Mouse (Mus musculus) granulocyte monocyte progenitor cell, adult 5-6 weeks (primary cell): ENCODE measurements around the gene Il10ra. TPM values are rescaled to one million over a fixed set of nuclear protein-coding genes. Genes with fewer than 3 reads are reported as not detected.

Experiments used
- ATAC-seq: replicated peaks from 2 replicates; pipeline ENCODE4 v1.8.0; 2016; ENCODE audit warnings: mild to moderate bottlenecking, moderate TSS enrichment, inconsistent platforms; ENCODE audit not compliant: poor library complexity, severe bottlenecking
- total RNA-seq, 2 experiments: library from RNA; stranded (forward) in 1 of 2; stranded (reverse) in 1 of 2; fragments of 200-712, 200-1000 nt in 1 of 2; fragments of >200 nt in 1 of 2; fragmentation: Nextera tagmentation in 1 of 2; gene quantifications; 2 replicates each; pipeline ENCODE4 v1.2.3; 2014 to 2017

Gene Il10ra
- total RNA-seq (2014; fragmentation: Nextera tagmentation) (6.7 and 9.6 TPM in 2 replicates), total RNA-seq (2017) (7.6 and 9.8 TPM in 2 replicates)

DNA sequence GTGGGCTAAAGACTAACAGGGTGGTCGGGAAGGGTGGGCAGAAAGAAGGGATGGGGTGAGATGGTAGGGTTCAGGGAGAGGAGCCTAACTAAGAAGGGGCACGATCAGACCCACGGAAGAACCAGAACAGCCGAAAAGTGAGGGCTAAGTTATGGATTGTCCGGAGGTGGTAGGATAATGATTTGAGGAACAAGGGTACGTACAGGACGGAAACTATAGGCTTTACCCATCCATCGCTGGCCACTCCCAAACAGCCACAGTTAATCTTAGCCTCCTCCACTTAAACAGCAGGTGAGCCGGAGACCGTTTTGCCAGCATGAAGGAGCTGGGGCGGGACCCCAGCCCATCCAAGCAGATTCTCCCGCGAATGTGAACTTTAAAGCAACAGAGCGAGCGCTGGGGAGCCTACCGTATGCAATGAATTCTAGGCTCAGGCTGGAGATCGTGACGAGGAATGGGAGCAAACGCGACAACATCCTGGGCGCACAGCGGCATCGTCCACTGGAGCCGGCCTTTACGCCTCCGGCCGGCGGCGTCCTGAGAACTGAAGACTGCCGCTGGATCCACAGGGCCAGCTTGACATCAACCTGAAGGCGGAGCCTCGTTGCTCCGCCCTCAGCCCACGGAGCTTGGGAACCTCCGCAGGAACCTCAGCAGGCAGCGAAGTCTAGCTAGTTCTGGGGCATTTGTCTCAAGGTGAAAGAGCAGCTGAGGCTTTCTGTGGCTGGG, at the start of gene Il10ra:
Gene Il10ra, minus strand, starts transcription at position 553 of the 729 bp plus-strand sequence.
- peak; percentile 67 for ATAC-seq

DNA sequence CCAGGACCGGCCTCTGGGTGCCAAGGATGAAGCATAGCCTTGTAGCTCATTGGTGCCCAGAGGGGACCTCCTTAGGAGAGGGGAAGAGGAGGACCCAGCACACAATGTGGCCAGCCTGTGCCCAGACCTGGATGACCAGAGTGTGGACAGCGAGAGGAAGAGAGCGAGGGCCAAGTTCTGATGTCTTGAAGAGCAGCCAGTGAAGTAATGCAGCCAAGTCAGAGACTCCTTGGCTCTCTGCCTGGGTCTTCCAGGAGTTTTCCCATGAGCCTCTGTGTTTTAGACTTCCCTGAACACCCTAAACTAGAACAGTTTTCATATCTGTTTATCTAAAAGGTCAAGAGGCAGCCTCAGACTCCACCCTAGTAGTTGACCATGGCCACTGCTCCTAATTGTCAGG, 48.7 kb upstream of the Il10ra start:
- no peak for ATAC-seq

DNA sequence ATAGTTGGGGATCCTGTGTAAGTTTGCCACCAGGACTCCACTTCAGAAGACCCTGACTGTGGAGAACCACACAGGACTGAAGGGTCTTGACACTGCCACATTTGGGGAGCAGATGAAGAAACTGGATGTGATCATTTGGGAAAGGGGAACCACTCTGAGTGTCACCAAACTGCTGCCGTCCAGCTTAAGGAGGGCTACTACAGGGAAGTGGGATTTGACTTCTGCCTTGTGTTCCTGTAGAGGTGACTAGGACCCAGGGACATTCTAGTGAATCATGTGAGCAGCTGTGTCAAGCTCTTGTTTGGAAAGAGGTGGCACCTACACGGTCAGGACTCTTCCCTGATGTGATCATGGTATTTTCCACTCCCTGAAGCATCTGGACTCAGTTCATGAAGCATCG, 45.0 kb upstream of the Il10ra start:
- ATAC-seq: peak; percentile 87

DNA sequence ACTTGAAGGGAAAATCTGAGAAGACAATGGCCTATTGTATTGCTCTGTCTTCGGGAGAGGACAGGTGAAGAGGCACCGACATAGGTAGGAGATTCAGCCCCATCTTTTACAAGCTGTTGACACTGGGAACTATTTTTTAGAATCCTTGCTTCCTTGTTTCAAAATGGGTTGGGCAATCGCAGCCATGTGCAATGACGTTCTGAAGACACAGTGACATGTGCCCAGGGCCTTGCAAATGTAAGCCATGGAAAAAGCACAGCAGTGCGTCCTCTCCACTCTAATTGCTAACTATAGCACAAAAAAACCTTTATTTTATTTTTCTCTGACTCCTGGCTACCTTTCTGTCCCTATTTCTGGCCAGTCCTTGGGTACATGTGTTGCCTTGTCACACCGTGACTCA, 42.9 kb upstream of the Il10ra start:
- ATAC-seq: peak; percentile 60

DNA sequence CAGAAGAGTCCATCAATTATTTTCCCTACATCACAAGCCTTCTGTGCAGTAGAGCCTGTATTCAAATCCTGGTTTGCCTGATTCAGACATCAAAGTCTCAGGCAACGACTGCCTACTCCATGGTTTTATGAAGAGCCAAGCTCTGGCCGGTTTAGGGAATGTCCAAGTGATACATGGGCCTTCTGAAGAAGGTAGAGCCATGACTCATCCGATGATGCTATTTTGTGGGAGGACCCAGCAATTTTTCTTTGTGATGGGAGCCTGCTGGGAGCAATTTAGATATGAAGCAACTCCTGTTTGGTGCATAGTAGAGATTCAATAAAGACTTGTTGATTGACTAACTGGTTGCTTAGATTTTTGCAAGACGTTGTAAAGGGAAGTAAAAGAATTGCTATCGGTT, 39.6 kb upstream of the Il10ra start:
- ATAC-seq: no peak

DNA sequence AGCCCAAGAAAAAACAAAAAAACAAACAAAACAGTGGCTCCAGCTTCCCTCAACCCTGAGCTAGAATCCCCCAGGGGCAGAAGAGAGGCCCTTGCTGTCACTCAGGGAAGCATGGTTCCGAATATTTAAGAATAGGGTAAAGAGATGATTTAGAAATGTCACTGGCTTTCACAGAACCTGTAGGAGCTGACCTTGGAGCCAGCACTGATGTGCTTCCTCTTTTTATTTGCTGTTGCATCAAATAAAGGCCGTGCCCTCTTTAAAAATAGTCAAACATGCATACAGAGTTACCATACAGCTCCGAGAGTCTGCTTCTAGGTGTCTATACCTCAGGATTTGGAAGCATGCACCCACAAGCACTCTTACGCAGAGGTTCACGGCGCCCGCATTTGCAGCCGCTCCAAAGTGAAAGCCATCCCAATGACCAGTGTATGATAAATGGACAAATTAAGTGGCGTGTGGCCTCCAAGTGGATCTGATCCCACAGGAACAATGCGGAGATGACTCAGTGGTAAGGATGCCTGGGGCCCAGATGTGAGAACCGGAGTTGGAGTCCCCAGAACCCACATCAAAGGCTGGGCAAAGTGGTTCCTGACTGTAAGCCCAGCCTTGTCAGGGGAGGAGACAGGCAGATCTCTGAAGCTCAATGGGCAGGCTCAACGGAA, 37.9 kb upstream of the Il10ra start:
- ATAC-seq: peak; percentile 55

DNA sequence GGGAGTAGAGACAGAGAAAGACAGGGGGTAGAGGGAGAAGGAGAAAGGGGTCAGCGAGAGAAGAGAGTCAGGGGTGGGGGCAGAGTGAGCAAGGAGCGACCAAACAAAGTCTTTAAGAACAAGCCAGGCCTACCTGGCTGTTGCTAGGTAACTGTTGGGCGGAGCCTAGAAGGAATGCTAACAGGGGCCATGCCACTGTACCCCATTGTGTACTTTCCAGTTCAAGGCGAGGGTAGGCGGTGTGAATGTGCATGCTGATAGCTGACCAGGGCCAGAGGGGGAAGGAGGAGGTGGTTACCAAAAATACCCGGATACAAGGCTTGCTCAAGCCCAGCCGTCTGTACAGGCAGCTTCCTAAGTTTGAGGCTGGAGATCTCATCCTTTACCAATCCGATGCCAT, 32.8 kb upstream of the Il10ra start:
- no peak for ATAC-seq

DNA sequence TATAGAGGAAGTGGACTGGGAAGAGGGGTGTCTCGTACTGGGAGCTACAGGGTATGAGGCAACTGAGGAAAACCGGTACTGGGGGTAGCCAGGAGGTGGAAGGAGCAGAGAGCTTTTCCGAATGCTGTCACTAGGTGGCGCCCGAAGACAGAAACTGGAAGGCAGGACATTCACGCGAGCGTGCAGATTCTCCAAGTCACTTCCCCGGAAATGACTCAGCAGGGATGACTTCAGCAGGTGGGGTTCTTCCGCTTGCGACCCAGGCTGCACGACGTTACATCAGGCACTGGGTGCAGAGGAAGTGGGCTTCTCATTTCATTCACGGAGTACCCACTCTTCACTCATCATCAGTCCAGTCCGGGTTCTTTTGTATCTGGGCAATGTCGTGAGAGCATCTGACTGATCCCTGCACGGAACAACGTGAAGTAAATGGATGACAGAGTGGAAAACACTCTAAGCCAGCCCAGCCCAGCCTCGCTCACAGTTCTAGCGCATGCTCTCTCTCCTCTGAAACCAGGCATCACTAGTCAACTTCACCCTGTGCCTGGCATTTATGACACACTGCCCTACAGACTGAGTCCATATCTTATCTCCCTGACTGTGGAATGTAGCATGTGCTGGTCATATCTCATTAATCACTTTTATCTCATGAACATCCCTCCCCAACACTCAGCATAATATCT, 31.6 kb upstream of the Il10ra start:
- peak; percentile 87 for ATAC-seq

DNA sequence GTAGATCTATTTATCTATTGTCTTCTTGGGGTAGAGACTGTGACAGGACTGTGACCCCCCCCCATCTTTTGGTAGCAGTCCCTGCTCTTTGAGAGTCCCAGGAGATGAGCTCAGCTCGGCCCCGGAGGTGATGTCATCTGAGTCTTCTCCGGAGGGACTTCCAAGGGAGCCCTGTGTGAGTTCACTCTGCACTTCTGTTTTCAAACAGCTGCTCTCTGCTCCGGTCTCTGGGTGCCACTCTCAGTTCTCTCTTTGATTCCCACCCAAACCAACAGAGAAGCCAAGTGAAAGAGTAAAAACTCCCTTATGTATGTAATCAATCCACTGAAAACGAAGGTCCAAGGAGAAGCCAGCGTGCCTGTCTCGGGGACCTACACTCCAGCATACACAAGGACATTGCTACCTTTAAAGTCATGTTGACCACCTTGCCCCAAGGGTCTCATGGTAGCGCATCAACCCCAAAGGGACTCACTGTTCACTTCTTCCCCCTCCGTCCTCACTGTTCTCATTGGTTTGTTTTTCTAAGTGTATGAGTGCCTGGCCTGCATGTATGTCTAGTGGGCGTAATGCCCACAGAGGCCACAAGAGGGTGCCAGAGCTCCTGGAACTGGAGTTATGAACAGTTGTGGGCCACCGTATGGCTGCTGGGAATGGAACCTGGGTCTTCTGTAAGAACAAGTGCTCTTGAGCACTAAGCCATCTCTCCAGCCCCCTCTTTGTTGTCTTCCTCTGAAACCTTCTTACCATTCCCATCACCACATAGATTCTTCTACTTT, 30.5 kb upstream of the Il10ra start:
- ATAC-seq: peak; percentile 46

DNA sequence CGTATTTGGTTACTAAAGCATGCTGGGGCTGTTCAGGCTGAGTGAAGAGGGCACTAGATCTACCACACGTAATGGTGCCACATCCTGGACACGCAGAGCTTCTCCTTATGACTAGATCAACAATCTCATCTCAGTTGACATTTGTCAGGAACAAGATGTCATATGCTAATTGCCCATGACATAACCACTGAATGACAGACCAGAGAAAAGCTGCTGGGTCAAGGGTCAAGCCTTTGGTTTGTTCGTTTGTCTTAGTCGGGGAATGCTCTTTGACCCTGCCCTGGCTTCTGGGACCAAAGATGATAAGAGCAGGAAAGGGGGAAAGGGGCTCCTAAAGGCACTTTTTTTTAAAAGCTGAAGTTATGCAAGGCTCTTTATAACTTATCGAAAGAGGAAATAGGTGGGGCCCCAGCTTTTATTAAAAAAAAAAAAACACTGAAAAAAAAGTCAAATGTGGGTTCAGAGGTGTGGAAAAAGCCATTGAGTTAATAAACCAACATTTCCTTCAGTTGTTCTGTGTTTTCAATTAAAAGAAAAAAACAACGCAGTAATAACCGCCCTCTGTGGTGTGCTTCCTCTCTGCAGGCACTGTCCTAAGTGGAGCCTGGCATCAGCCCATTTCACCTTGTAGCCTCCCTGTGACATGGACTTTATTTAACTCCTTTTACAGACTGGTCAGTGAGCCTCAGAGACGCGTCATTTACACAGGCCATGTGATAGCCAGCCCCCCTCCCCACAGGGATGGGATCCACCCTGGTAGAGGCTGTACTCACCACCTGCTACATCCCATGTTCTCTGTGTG, 25.5 kb upstream of the Il10ra start:
- ATAC-seq: peak; percentile 52

DNA sequence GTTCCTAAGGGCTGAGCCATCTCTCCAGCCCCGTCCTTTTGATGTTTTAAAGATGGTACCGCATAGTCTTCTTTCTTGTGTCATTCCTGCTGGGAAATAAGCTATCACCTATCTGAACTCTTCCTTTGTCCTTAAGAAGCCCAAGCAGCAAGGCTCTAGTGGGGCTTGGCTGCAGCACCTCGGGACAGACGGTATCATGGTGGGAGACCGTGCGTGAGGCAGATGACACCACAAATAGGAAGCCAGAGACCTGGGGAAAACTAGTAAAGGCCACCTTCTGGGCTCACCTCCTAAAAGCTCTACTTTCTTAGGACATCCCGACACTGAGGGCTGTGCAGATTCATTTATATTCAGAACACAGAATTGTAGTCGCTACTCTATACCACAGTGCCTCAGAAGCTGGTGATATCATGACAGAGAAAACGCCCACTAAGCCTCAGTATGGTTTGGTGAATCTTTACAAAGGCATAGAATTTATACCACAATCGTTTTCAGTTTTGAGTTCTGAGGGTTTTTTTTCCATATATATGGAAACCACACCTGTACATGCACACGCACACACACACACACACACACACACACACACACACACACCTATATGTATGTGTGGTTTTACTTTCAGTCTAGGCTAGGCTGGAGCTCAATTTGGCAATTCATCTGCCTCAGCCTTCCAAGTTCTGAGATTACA, 22.7 kb upstream of the Il10ra start:
- ATAC-seq: no peak

DNA sequence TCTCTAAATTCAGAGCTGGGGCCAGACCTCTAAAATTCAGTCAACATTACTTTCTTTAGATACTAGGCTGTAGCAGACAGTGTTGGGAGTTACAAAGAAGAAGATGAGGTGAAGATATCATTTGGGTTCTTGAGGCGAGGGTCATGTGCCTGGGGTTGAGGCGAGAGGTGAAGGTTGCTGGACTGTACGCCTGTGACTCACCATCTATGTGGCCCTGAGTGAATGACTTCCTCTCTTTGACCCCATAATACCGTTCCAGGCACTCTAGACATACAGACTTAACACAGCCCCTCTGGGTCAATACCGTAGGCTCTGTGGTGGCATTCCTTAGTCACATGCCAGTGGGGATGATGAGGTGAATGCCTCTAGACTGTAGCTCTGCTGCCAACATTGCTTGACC, 13.5 kb upstream of the Il10ra start:
- peak; percentile 59 for ATAC-seq

DNA sequence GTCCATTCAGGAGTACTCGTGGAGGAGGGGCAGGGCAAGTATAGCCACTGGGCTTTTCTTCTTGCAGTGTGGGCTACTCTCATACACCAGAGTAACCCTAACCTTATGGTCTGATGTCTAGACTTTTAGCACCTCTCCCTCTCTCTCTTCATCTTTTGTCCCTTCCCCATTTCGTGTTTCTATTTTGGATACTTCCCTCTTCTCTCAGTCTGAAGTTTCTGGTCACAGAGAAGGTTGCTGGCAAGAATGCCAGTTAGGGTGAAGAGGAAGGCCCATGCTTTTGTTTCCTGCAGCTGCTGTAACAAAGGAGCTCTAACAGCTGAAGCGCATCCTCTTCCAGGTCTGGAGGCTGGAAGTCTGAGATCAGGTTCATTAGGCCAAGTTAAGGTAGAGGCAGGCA, 11.9 kb upstream of the Il10ra start:
- ATAC-seq: peak; percentile 77

DNA sequence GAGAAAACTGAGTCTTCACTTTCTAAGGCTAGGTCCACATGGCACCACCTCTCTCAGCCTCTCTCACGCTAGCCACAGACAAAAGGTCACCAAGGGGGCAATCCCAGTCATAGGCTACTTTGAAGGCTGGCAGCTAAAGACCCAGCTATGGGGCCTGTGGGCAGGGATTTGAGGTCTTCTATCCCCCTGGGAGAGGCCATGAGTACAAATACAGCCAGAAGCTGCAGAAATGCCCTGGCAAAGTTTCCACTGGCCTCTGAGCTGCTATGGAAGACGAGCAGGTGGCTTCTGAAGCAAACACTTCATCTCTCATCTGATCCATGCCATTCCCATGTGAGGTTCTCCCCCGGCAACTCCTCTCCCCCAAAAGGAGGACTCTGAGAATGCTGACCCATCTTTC, 11.1 kb upstream of the Il10ra start:
- no peak for ATAC-seq

DNA sequence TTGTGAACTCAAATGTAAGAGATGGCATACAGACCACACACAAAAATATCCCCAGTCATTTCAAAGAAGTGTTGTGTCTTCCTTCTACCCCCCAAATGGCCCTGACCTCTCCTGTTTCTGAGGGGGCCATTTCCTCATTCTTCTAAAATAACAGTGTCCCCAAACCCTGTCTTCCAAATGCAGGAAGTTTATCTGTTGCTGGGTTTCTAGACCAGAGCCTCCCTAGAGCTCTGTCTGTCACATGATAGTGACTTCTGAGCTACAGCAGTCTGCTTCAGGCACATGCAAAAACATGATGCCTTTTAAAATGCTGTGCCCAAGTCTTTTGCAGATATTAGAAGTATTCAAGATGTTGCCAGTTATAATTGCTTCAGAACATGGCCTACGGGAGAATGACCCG, 5.7 kb upstream of the Il10ra start:
- ATAC-seq: peak; percentile 54

DNA sequence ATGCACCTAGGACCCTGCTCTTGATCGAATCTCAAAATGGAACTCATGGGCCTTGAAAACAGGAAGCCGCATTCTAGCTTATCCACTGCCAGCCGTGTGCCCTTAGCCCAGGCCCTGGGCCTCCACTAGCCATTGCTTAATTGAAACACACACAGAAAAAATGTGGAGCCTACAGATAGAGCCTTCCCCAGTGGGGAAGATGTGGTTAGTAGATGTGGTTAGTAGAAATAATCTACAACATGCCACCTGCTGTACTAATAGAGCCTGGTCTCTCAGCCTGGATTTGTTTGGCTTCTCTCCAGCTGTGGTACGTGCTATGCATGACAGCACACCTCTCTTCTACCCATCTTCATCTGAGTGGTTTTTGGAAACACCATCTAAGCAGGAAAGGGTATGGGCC, 5.3 kb upstream of the Il10ra start:
- peak; percentile 79 for ATAC-seq

DNA sequence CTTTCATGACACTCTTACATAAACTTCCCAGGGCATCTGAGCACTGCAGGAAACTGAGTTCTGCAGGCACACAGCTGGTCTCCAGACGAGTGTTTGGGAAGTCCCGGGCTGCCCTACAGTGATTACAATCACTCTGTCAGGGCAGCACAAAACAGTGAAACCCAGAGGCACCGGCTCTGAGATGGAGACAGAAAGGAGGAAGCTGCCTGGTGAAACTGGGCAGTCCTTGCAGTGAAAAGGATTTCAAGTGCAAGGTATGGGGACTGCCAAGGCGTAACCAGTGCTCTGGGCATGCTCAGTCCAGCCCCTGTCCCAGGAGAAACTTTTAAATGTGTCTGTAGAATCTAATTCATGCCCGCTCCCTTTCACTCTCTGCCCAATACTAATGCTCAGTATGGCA, 3.3 kb upstream of the Il10ra start:
- peak; percentile 20 for ATAC-seq

DNA sequence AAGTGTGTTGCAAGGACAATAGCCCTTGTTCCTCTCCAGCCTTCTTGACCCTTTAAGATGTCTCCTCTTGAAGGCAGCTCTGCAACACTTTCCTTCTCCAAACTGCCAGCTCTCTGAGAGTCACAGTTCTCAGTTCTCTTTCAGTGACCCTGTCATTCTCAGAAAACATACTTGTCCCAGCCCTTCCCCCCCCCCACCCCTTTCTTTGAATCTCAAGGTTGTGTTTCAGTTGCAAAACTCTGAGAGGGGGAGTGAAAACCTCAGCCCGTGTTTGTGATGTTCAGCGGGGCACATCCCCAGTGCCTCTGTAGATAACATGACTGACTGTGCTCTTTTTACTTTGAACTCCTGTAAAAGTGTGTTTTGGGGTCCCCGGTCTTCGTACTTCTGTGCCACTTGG, 870 bp downstream of the Il10ra start:
- ATAC-seq: peak; percentile 66

DNA sequence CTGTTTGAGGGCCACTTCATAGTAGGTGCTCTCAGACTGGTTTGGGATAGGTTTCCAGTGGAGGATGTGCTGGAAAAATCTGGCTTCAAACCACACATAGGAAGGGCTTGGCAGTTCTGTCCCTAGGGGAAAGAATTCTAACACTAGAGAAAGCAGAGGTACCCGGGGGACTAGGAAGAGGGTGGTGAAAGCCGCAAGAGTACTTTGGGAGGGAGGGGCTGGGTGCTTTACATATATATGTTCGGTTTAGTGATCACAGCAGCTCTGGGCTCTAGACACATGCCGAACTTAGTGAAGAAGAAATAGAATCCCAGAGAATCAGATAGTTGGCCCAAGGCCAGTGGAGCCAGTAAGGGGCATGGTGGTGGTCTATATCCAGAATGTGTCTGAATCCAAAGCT, 1.9 kb downstream of the Il10ra start:
- no peak for ATAC-seq
